Mouse (Mus musculus): ENCODE results near the gene Abhd2.

Abhd2 gene

DNA sequence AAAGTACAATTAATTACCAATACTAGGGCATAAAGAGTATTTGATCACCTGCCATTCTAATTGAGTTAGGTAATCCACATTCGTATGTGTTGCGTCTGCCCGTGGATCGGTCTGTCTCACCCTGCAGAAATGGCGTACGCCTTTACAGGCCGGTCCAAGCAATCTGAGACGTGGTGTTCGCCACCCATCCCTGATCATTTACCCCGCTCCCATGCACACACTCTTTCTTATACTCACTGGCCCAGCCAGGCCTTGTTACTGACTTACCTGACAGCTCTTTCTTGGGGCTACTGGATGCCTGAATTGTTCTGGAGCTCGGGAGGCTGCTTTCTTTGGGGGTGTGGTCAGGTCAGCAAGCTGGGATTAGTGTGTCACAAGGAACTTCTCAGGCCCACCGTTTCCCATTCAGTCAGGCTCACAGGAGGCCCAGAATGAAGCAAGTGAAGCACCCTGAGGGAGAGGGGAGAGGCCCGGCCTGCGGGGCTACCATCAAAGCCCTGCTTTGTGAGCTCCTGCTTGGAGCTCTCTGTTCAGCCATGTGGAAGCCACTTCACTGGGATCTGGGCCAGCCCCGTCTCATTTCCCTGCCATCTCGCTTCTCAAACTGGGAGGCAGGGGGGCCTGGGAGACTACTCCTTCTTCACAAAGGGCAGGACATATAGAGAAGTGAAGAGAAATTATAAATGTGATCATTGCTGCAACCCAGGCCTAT lies 113.6 kb downstream of the Abhd2 start, which contains the start of gene Rlbp1:
Rlbp1 (minus strand) TSS at position 627 of the 712 bp plus-strand sequence.
- DNase-seq (ENCODE audit: low spot score) = no peak

DNA sequence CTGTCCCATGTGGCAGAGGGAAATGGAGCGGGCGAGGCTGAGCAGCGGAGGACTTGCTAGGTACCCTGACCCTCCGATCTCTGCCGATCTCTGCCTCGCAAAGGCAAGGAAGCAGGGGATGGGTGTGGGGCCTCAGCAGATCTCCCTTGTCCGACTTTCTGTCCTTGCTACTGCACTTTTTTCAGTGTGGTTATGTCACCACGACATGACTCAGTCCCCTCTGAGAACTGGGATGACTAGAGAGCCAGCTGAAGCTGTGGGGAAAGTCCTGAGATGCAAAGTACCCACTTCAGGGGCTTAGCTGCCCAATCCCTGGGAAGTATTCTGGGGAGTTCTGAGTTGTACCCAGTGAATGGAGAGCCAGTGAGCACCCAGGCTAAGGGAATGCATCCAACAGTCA lies 114.1 kb downstream of the Abhd2 start:
- DNase-seq (ENCODE audit: low spot score) = no peak

DNA sequence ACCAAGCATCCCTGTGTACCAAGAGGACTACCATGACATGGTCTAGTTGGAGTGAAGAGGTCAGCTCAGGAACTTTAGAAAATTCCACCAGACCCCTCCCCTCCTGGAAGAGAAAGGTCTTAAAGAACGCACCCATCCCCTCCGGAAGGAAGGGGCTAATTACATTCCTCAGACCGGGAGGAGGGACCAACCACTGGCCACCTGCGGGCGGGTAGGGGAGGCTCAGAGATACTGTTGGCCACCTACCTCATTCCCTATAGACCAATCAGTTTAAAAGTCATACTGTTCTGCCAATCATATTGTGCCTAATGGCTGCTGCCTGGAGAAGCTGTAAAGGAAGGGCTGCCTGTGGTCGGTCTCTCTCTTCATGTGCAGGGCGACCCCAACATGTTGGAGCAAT lies 115.0 kb downstream of the Abhd2 start:
- DNase-seq (ENCODE audit: low spot score) = no peak

DNA sequence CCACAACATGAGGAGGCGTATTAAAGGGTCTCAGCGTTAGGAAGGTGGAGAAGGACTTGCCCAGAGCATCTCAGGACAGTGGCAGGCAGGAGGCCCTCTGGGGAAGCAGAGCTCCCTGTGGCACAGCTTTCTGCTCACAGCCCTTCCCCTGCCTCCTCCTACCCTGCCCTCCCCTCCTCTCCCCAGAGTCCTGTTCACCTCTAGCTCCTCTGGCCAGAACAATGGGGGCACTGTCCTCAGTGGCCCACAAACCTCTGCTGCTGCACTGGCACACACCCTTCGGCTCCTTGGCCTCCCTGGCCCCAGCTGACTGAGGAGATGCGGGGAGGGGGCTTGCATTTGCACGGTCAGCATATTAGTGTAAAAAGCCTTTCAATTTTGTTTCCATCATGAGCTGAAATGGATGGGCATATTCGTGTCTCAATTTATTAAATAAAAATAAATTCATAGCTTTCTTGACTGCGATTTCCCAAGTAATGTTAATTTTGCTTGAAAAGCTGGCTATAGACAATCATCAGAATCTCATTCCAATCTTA lies 115.7 kb downstream of the Abhd2 start:
- DNase-seq (ENCODE audit: low spot score) = no peak

DNA sequence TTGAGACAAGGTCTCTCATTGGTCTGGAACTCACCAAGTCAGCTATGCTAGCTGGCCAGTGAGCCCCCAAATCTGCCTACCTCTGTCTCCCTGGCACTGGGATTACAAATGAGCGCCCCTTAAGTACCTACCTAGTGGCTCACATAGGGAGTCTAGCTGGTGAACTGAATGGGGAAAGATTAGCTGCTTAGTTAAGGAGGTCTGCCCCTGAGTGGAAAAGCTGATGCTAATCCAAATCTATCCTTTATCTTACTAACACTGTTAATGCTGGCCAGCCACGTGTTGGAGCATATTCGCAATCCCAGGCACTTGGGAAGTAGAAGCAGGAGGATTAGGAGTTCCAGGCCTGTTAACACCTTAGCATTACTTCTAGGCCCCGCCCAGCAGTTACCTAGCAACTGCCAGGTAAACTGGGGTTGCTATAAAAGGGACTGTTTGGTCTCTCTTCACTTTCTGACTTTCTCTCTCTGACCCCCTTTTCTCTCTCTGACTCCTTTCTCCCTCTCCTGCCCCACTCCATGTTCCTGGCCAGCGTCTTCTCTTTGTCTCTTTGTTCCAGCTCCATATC lies 117.2 kb downstream of the Abhd2 start:
- peak; percentile 42 for DNase-seq (ENCODE audit: low spot score)

DNA sequence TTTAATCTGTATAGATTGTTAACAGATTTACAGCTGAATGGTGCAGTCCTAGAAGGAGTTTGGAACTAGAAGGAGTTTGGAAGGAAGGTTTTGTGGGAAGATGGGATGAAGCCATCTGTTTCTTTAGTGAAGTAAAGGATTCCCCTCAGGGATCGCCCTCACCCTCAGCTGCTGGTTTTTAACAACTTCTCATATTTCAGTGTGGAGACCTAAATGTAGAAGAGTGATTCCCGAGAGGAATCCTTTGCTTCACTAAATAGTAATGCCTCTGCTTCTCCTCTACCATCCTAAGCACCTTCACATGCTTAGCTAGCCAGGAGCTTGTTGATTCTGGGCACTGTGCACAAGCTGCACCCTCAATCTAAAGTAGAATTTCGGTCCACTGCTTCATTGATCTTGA lies 118.5 kb downstream of the Abhd2 start:
- no peak for DNase-seq (ENCODE audit: low spot score)

DNA sequence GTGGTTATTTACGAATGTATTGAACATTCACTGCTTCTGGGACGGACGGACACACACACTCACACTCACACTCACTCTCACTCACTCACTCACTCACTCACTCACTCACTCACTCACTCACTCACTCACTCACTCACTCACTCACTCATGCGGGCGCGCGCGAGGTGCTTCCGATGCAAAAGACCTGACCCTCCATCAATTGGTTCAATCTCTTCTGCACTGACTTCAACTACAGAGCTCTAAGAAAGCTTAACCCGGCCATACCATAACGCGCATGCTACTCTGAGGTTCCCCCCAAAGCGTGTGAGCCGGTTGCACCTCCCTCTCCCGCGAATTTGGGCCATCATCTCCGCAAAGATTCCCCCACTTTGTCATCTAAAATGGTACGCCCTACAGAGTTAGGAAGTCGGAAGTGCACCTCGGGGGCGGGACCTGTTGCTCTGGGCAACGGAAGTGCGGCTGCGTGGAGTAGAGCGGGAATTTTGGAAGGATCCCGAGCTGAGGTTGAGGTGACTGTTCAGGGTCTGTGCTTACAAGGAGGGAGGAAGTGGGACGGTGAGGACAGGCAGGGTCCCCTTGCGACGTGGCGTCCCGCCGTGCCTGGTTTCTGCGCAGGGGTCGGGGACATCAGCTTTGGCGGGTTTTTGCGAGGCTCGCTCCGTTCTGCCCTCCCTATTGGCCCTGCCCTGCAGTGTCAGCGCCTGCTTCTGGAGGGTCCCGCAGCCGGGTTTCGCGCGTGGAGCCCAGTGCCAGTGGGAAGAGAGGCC lies 119.1 kb downstream of the Abhd2 start, which contains the start of gene Fanci:
Fanci (plus strand) TSS at position 47 of the 767 bp plus-strand sequence.
- peak; percentile 94 for DNase-seq (ENCODE audit: low spot score)

DNA sequence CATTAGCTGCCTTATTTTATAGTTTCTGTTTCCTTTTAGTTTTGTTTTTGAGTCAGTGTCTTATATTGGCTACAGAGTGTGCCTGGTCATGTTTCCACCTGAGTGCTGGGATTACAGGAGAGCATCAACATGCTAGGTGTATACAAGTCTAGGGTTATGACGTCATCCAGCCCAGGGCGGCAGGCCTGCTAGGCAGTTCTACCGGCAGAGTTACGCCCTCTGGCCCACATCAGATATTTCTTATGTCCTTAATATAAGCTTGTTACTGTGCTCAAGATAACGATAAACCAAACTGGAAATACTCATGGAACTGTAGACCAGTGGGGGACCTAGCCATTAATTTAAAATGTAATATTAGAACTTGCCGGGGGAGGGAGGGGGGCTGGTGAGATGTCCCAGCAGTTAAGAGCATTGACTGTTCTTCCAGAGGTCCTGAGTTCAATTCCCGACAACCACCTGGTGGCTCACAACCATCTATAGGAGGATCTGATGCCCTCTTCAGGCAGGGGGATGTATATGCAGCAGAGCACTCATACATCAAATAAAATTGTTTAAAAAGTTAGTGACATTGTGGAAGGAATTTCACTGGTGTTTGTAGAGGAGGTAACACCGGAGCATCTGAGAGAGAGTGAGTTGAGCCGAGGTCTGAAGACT lies 120.0 kb downstream of the Abhd2 start:
- no peak for DNase-seq (ENCODE audit: low spot score)

DNA sequence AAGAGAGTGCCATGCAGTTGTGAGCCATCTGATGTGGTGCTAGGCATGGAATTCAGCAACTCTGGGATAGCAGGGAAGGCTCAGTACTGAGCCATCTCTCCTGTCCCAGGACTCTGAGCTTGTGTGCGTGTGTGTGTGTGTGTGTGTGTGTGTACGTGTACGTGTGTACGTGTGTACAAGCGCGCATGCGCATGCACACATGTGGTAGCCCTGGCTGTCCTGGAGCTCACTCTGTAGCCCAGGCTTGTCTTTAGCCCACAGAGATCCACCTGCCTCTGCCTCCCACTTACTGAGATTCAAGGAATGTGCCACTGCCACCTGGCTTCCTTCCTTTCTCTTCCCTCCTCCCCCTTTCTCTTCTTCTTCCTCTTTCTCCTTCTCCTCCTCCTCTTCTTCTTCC lies 120.9 kb downstream of the Abhd2 start:
- DNase-seq (ENCODE audit: low spot score) = no peak

DNA sequence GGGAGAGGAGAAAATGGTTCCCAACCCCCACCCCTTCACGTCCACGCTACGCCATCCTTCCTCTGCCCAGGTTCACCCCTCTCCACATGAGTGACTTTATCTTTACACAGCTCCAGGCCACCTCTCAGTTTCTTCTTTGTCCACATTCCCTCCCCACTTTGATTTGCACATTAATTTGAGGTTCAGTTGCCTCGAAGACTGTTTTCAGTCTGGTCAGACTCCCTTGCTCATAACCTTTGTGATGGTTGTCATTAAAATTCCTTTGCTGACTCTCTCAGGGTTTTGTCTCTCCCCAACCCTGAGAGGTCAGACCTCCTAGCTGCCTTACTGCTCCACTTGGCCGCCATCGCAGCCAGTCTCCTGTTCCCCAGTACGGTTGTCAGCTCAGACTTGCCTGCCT lies 121.7 kb downstream of the Abhd2 start:
- no peak for DNase-seq (ENCODE audit: low spot score)

DNA sequence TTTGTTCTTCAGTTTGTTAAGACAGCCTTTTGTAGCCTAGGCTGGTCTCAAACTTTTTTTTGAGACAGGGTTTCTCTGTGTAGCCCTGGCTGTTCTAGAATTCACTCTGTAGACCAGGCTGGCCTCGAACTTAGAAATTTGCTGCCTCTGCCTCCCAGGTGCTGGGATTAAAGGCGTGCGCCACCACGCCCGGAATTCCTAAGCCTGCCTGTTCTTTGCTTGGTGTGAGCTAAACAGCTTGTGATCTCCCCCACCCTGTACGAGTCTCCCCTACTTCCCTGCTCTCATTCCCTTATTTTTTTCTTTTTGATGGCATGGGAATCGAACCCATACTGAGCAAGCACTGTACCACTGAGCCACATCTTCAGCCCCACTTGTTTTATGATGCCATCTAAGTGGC lies 122.2 kb downstream of the Abhd2 start:
- DNase-seq (ENCODE audit: low spot score) = no peak

DNA sequence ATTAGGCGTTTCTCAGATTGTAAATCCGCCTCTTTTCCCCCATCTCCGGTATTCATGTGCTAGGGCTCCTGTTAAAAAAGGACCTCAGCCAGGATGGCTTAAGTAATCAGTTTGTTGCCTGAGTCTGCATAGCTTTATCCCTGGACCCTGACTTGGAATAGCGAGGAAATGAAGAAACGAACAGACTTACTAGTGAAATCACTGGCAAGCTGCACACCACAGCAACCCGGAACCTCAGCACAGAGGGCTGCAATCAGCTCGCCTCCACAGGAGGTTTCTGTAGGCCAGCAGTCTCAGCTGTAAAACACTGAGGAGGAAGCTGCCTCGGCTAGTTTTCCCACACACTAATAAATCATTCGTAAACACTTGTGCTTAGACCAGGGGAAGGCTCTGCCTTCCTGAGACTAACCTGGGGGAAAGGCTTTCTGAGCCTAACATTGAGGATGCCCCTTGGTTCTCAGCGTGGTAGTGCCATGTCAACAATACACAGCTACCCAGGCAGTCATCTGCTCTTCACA lies 124.5 kb downstream of the Abhd2 start:
- no peak for DNase-seq (ENCODE audit: low spot score)

DNA sequence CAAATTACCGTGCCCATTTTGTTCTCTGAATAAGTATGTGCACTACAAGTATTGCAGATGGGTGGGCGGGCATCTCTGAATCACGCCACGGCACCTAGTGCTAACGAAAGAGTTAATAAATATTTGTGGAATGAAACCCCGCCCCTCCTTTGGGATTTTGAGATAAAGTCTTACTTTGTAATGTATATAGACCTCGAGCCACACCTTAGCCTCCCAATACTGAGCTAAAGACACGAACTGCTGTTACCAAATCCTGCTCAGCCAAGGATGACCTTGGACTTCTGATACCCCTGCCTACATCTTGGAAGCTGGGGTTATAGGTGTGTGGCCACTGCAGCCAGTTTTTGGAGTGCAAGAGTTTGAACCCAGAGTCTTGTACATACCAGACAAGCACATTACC lies 125.4 kb downstream of the Abhd2 start:
- no peak for DNase-seq (ENCODE audit: low spot score)

DNA sequence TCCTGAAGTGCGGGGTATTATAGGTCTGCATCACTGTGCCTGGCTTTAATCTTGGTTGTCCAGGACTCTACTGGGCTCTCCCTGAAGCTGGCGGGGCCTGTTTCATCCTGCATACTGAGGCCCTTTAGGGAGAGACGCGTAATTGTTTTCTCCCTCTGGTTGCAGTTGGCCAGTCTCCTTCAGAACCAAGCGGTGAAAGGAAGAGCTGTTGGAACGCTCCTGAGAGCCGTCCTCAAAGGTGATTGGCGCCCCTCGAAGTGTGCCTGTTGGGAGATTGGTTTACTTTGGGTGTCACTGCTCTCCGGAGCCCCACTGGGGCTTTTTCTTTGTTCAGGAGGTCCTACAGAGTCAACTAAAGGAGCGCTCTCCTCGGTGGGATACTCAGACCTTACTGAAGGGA lies 126.0 kb downstream of the Abhd2 start:
- DNase-seq (ENCODE audit: low spot score) = no peak

DNA sequence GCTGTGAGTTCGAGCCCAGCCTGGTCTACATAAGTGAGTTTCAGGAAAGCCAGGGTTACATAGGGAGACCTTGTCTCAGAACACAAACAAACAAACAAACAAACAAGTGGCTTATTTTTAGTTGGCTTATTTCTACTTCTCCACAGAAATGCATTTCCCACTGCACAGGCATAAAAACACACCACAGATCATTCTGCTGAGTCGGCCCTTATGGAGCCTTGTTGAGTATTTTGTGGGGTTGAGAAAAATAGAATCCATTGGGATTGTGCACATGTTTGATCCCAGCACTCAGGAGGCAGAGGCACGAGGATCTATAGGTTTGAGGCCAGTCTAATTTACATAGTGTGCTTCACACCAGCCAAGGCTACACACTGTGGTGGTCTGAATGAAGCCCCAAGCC lies 127.3 kb downstream of the Abhd2 start:
- no peak for DNase-seq (ENCODE audit: low spot score)

DNA sequence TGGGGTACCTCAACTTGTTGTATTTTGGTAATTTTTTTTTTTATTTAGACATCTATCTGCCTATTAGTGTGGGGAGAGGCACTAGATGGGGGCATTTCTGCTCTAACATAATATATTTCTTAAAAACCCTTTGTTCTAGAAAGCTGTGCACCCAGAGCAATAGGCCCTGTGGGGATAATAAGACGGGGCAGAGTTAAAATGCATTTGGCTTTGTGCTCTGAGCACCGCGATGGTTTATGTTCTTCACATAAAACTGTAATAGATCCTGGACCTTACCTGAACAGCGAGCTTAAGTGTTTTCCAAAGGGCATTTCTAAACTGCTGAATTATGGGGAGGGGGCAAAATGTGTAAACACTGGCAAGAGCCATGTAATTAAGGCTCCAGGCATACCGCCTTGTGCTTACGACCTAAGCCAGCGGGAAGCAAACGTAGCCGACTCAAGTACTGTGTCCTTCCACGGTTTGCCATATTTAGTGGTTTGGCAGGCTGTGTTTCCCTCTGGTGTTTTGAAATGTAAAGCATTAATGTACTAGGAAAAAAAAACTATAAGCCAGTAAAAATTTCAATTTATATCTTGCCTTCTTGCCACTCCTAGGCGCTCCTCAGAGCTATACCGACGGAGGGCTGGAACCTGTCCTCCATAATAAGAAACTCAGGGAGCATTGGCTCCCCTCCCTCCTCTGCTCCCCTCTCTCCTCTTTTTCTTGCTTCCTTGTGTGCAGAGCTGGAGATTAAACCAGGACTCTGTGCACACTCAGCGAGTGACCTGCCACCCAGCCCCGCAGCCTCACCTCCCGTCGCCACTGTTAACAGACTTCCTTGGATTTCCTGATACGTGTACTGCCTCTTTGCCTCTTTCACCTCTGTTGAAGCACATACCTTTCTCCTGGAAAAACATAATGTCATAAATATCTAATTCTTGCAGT lies 141.7 kb downstream of the Abhd2 start:
- no peak for DNase-seq (ENCODE audit: low spot score)

All from lung, postnatal 25 days (tissue).